Mouse (Mus musculus): ENCODE data around the gene Aldh3b2.

Aldh3b2 gene

DNA sequence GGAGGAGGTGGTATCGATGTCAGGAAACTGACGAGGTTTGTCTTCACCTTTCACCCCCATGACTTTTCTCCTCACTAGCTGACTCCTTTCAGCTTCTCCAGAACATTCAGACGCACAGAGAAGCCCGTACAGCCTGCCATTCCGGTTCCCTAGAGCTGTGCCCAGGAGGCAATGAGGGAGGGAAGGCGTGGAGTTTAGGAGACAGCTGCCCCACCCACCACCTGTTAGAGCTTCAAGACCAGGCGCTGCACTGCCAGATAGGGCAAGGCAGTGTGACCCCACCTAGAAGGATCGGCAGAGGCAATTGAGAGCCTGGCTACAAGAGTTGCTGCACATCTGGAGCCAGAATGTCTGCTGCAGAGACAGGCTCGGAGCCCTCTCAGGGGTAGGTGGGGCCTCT is at the start of gene Aldh3b2:
TSS of gene Aldh3b2 (plus strand) at position 100 of the 400 bp plus-strand sequence.
- no peak for DNase-seq (ENCODE audit: extremely low spot score, low spot score)

GRCm38 (mm10) chr19:3922661-3923371 is 49.3 kb upstream of the Aldh3b2 start:
- no peak for DNase-seq (ENCODE audit: extremely low spot score, low spot score)

DNA sequence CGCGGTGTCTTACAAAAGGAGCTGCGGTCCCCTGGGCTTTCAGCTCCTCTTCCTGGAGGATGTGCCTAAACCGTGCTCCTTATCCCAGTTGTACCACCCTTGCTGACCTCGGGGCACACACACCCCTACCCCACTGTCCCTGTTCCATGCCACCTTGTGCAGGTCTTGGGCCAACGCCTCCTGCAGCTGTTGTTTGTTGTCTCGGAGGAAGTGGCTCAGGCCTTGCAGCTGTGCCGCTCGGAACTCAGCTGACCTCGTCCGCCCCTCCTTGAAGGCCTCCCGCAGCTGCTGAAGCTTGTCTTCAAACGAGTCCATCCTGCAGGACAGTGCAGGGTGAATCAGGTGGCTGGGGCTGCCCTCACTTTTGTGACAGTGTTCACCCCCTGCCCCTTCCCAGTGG is 48.5 kb upstream of the Aldh3b2 start:
- no peak for DNase-seq (ENCODE audit: extremely low spot score, low spot score)

GRCm38 (mm10) chr19:3924190-3924589 is 47.9 kb upstream of the Aldh3b2 start:
- no peak for DNase-seq (ENCODE audit: extremely low spot score, low spot score)

- DNase-seq (ENCODE audit: extremely low spot score, low spot score), result no peak
These were observed 47.3 kb upstream of the Aldh3b2 start for GRCm38 (mm10) chr19:3924868-3925267.

- DNase-seq (ENCODE audit: extremely low spot score, low spot score), result no peak
These were observed 46.3 kb upstream of the Aldh3b2 start for GRCm38 (mm10) chr19:3925859-3926258.

DNA sequence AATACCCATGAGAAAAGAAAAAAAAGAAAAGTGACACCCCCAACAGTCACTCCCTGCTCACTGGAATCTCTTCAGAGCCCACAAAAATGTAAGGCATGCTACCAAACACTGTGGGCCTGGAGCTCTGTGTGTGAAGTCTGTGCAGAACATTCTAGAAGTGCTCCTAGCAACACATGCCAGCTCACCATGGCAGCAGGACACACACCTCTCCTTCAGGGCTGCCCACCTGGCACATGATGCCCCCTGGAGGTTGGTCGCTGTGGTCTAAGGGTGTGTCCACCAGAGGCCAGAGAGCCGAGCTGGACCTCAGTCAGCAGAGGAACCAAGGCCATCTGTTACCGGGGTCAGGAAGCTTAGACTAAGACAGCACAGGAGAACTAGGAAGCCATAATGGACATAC is 45.8 kb upstream of the Aldh3b2 start:
- DNase-seq (ENCODE audit: extremely low spot score, low spot score), result no peak

DNA sequence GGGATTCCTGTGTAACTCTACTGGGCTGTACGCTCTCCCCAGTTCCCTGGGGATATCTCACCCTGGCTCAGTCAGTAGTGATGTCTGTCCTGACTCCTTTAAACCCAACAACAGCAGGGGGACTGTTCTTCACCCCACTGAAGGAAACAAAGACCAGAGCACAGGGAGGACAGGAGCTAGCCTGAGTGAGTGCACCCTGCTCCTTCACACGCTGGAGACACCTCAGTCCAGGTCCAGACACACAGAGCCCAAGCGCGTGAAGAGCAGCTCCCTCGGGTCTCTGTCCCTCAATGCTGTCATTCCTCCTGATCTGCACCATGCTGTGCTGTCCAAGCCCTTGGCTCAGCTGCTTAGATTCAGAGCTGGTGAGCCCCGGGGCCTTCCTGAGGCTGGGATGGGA is 45.4 kb upstream of the Aldh3b2 start:
- DNase-seq (ENCODE audit: extremely low spot score, low spot score), result no peak

DNA sequence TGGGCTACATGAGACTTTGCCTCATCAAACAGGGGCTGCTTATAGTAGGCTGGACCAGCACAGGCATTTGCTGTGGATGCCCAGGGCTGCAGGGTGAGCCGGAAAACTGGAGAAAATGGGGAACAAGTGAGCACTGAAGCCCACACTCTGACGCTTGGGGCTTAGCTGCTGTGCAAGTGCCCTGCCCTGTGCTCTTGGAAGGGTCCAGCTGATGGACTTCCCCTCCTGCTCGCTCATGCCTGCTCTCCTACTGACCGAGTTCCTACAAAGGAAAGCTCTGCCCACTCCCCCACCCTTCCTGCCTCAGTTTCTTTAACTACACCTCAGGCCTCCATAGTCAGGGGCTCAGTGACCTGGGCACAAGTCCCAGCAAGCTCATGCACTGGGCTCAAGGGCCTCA is 44.1 kb upstream of the Aldh3b2 start:
- DNase-seq (ENCODE audit: extremely low spot score, low spot score), result no peak

DNA sequence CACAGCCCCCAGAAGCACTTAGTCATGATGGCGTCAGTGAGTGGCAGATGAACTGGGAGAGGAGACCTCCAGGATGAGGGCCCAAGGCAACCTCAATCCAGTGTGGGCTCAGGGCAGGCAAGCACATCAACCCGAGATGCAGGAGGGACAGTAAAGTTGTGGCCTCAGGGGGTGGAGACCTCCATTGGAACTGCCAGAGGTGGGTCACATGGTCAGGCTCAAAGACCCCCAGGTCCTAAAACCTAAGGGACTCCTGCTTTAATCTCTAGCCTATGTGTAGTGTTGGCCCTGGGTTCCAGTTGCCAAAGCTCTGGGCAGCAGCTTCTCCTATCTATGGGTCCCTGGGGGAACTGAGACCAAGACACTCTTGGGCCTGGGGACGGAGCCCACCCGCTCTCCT is 43.3 kb upstream of the Aldh3b2 start:
- no peak for DNase-seq (ENCODE audit: extremely low spot score, low spot score)

DNA sequence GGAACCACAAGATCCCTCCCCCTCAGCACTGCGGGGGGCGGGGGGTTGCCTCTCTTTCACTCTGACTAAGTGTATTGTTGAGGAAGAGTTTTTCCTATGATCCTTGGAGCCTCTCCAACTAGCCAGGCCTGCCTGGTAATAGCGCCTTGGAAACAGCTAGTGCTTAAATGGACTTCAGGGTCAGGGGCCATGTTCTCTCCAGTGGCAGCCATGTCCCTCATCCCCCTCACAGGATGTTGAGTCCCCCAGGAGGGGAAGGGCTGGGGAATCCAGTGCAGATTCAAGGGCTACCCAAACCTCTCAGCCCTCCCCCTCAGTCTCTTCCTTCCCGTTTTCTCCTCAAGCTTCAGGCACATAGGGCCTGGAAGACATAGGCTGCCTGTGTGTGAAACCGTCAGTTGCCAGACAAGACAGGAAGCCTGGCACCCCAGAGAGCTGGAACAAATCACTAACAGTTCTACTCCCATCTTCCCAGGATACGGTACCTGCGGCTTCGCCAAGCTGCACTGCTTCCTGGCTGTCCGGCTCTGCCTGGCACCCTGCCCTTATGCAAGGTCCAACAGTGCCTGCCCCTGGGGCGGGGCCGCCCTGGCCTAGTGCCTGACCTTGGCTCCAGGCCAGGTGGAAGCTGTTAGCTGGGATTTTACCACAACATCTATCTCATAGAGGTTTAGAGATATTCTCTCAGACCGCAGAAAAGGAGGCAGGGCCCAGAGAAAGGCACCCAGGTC is 42.8 kb upstream of the Aldh3b2 start, which contains the start of gene Aldh3b1:
TSS of gene Aldh3b1 (minus strand) at position 598 of the 731 bp plus-strand sequence.
- no peak for DNase-seq (ENCODE audit: extremely low spot score, low spot score)

- no peak for DNase-seq (ENCODE audit: extremely low spot score, low spot score)
These were observed 41.7 kb upstream of the Aldh3b2 start for GRCm38 (mm10) chr19:3930262-3931057.

DNA sequence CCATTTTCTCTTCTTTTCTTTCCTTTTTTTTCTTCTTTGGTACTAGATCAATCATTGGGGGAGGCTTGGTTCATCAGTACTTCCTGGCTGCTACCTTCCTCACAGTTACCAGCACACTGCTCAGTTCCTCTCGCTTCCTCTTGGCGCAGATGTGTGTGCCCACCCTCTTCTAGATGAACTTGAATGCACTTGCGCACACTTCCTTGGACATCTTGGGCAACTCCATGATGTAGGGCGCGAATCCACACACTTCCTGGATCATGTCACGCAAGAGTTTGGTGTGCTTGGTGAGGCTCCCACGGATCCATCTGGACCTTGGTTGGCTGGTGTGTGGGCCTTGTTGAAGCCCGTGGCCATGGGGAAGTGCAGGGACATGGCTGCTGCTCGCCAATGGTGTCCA is 40.4 kb upstream of the Aldh3b2 start:
- DNase-seq (ENCODE audit: extremely low spot score, low spot score), result no peak

DNA sequence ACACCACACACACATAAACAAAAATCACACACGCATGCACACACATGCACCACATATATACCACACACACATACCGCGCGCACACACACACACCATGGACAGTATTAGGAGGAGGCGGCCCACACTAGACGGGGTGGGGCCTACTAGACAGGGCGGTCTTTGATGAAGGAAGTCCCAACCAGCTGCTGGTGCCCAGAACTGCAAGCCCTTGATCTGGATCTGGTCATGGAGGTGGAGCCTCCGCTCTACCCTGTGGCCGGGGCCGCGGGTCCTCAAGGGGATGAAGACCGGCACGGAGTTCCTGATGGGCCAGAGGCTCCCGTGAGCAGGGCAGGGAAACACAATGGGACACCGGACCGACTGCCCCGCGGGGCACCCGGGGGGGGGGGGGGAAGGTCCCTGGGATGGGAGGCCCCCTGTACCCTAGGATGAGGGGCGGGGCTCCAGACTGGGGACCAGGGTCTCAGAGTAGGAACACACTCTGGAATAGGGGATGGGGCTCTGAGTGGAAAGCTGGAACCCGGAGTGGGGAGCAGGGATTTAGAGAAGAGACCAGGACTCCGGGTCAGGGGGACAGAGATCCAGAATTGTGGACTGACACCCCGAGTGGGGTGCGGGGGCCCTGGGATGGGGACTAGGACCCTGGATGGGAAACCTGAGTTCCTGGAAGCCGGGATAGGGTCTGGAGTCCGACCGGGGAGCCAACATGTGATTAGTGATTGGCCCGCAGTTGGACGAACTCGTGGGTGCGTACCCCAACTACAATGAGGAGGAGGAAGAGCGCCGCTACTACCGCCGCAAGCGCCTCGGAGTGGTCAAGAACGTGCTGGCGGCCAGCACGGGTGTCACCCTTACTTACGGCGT is 36.9 kb upstream of the Aldh3b2 start, which contains the start of gene Unc93b1:
TSS of gene Unc93b1 (plus strand) at position 155 of the 864 bp plus-strand sequence.
- peak; percentile 55 for DNase-seq (ENCODE audit: extremely low spot score, low spot score)

DNA sequence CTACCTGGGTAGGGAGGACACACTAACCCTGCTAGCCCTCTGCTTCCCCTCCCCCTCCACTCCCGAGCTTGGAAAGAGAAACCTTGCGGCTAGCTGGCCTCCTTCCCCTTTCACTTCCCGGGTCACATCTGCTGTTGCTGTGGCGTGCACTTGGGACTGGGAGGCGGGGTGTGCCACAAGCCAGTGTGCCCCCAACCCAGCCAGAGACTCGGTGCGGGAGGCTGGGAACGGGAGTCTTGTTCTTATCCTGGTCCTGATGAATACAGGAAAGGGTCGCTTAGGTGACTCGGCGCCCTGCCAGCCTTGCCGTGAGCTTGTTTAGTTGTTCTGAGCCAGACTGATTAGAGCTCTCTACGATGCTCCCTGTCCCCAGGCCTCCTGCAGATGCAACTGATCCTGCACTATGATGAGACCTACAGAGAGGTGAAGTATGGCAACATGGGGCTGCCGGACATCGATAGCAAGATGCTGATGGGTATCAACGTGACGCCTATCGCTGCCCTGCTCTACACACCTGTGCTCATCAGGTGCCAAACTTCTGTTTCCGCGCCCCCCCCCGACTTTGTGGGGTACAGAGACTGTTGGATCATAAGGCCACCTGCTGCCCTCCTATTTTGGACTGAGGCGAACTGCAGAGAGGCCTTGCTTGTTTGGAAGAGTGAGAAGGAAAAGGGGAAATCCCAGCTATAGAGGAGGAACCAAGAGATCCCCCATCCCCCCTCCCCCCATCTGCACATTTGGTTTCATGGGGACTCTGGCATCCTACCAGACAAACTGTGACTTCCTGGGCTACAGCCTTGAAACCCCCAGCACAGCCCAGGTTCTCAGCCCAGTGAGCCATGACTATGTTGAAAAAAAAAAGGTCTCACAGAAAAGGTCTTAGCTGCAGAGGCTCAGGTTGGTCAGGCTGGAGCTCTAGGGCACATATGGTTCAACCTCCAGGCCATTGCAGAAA is 36.0 kb upstream of the Aldh3b2 start:
- peak; percentile 55 for DNase-seq (ENCODE audit: extremely low spot score, low spot score)

DNA sequence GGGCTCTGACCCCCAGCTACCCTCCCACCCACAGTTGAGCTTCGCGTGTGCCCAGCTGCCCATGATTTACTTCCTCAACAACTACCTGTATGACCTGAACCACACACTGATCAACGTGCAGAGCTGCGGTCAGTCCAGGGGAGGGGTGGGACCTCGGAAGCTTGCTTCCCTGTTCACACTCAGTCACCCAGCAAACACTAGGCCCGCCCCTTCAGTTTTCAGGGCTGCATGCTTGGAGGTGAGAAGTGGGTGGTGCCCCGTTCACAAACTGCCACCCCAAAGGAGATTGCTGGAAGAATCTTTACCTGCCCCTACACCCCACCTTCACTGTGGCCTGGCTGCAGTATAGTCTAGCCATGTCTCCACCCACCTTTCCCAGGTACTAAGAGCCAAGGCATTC is 29.8 kb upstream of the Aldh3b2 start:
- no peak for DNase-seq (ENCODE audit: extremely low spot score, low spot score)

DNA sequence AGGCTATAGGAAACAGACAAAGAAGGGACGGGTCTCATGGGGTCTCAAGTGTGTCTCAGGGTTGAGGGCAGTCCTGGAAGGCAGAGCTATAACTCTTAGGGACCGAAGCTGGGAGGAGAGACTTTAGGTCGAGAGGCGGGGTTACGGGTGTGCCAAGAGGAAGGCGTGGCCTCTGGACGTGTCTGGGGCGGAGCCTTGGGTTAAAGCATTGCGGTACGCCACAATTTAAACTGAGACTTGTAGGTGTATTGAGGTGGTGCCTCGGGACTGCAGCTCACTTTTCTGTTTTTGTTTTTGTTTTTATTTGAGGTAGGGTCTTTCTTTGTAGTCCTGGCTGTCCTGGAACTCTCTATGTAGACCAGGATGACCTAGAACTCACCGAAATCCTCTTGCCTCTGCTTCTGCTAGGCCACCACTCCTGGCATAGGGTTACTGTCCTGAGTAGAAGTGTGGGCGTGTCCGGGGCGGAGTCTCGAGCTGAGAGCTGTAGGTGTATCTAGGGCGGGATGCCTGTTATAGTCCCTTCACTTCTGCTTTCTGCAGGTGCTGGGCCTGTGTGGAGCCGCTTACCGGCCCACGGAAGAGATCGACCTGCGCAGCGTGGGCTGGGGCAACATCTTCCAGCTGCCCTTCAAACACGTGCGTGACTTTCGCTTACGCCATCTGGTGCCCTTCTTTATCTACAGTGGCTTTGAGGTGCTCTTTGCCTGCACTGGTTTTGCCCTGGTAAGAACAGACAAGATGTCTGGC is 29.0 kb upstream of the Aldh3b2 start:
- no peak for DNase-seq (ENCODE audit: extremely low spot score, low spot score)

- no peak for DNase-seq (ENCODE audit: extremely low spot score, low spot score)
These were observed 26.1 kb upstream of the Aldh3b2 start for GRCm38 (mm10) chr19:3945872-3946564.

DNA sequence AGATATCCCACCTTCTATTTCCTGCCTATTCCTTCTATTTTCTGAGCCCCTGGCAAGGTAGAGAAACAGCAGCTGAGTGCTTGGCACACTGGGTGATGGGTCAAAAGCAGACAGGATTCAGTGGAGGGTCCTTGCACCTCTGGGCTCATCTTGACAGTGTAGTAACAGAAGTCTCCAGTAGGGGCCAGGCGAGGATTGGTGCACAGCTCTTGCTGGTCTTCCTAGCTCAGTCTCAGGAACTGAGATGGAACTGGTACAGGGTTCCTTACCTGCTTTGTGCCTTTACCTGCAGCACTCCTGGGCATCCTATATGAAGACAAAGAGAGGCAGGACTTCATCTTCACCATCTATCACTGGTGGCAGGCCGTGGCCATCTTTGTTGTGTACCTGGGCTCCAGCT is 25.4 kb upstream of the Aldh3b2 start:
- peak; percentile 69 for DNase-seq (ENCODE audit: extremely low spot score, low spot score)
